Mouse (Mus musculus) bone marrow, adult 2 months (tissue): ENCODE measurements at regions not wholly inside any gene's neighbourhood (a gene's known extent, or its start where the extent isn't known, plus 50 kb on each side); places are given as distances from the start of the nearest gene placed in this dataset.

Experiments
- CTCF ChIP-seq: fragments of 200-500 bp; IDR thresholded peaks from 2 replicates; pipeline ENCODE4 v1.5.1; 2011; ENCODE audit warnings: low read length, control low read depth; ENCODE audit not compliant: control insufficient read depth, insufficient read depth
- POLR2A ChIP-seq: fragments of 200-500 bp; IDR thresholded peaks from 2 replicates; pipeline ENCODE4 v1.6.1; 2011; ENCODE audit warnings: low read depth, mild to moderate bottlenecking, control low read depth, low read length, borderline replicate concordance; ENCODE audit not compliant: control insufficient read depth

- TF ChIP-seq CTCF: no peak
- TF ChIP-seq POLR2A: no peak
Measured at GRCm38 (mm10) chr8:118017261-118017660, 215.5 kb upstream of the Mphosph6 start.
